Mouse (Mus musculus): ENCODE measurements around the gene Asl.

- TF ChIP-seq CTCF (IDR thresholded peaks at IDR 0.05; ENCODE audit: insufficient read depth, low read length): no peak
- no peak for TF ChIP-seq POLR2A (IDR thresholded peaks at IDR 0.05; ENCODE audit: borderline replicate concordance, extremely low read depth, low read depth, low read length)
Measured at GRCm38 (mm10) chr5:130076396-130076795, 47.3 kb upstream of the Asl start.

All from lung, adult 2 months (tissue).